ENCODE assay signal across 14 mouse cellular contexts in the genomic region with DNA sequence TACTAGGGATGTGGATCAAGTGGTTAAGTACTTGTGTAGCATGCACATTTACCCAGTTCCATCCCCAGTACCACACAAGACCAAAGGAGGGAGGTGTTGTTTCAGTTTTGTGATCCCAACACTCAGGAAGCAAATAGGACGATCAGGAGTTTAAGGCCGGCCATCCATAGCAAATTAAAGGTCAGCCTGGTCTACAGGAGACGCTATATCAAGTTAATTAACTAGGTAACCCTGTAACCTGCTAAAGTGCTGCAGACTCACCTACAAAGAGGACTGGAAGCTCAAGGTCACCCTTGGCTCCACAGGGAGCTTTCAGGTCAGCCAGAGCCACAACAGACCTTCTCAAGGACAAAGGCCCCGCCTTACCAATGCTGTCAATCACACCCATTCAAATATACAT. TPM values are rescaled to one million over a fixed set of nuclear protein-coding genes. Genes with fewer than 3 reads are reported as not detected.
DNase-seq lines count a peak whose midpoint lies in the region; ATAC-seq and TF ChIP-seq lines count a peak whose summit lies in the region.
"Had no signal": no experiment of that assay in that cellular context is flagged by ENCODE, and none has a peak within 500 bp of the region (broad histone marks: within the 10 kb centered on the region; RNA-seq: fewer than 3 reads in every experiment).

No protein-coding gene starts in this region.

- H3K36me3 ChIP-seq in intestine, postnatal 0 days (ENCODE audit: control insufficient read depth, insufficient read depth) = no peaks in the 10 kb centered on the region
- H3K36me3 ChIP-seq in intestine, embryonic 15.5 days = no peaks in the 10 kb centered on the region
- H3K36me3 ChIP-seq in lung, postnatal 0 days (ENCODE audit: insufficient read depth, low read length) = no peaks in the 10 kb centered on the region
- no peaks in the 10 kb centered on the region for H3K36me3 ChIP-seq in stomach, postnatal 0 days (ENCODE audit: control insufficient read depth, insufficient read depth, low read length)
- H3K36me3 ChIP-seq: forebrain, embryonic 12.5 days; limb, embryonic 12.5 days had no signal

- TF ChIP-seq CTCF in intestine, postnatal 0 days (IDR thresholded peaks at IDR 0.05; ENCODE audit: low read depth) = peak; percentile 40
- peak; percentile 54 for TF ChIP-seq CTCF in lung, postnatal 0 days (IDR thresholded peaks at IDR 0.05)
- peak; percentile 54 for TF ChIP-seq CTCF in stomach, postnatal 0 days (IDR thresholded peaks at IDR 0.05; ENCODE audit: low read depth)

- peak; percentile 47 for DNase-seq in lung, postnatal 0 days (ENCODE audit: low spot score)
- DNase-seq in lung, postnatal 4 days = no peak
- DNase-seq in NIH3T3 (ENCODE audit: low read depth) = peak; percentile 50
- no peak for DNase-seq in stomach, postnatal 0 days (ENCODE audit: low spot score)
- DNase-seq in spleen, postnatal 36 days (ENCODE audit: low spot score in 2 of 2) = no peak
- DNase-seq: cerebellum, postnatal 10 days; embryo, embryonic 11 days; right cerebral cortex, postnatal 14 days; thymus, postnatal 14 days had no signal

- no peaks in the 10 kb centered on the region for H3K27me3 ChIP-seq in intestine, postnatal 0 days (replicated peaks; ENCODE audit: control insufficient read depth, insufficient read depth, low read length)
- no peaks in the 10 kb centered on the region for H3K27me3 ChIP-seq in intestine, embryonic 15.5 days (replicated peaks)
- H3K27me3 ChIP-seq in lung, postnatal 0 days (replicated peaks; ENCODE audit: insufficient read depth, low read length) = no peaks in the 10 kb centered on the region
- H3K27me3 ChIP-seq in stomach, postnatal 0 days (ENCODE audit: control insufficient read depth, insufficient read depth, low read length) = no peaks in the 10 kb centered on the region
- H3K27me3 ChIP-seq: forebrain, embryonic 12.5 days; limb, embryonic 12.5 days had no signal

- no peaks in the 10 kb centered on the region for H3K9me3 ChIP-seq in intestine, postnatal 0 days (ENCODE audit: control insufficient read depth)
- no peaks in the 10 kb centered on the region for H3K9me3 ChIP-seq in intestine, embryonic 15.5 days
- H3K9me3 ChIP-seq in lung, postnatal 0 days (ENCODE audit: low read length) = no peaks in the 10 kb centered on the region
- H3K9me3 ChIP-seq in stomach, postnatal 0 days (ENCODE audit: control insufficient read depth, low read length) = no peaks in the 10 kb centered on the region
- H3K9me3 ChIP-seq: forebrain, embryonic 12.5 days; limb, embryonic 12.5 days had no signal

- TF ChIP-seq EP300 in lung, postnatal 0 days (IDR thresholded peaks at IDR 0.05) = no peak
- no peak for TF ChIP-seq EP300 in stomach, postnatal 0 days (optimal IDR thresholded peaks at IDR 0.05)

- no peak overlapping the region for H3K27ac ChIP-seq in intestine, postnatal 0 days (ENCODE audit: low read depth, low read length)
- no peak overlapping the region for H3K27ac ChIP-seq in intestine, embryonic 15.5 days
- no peak overlapping the region for H3K27ac ChIP-seq in lung, postnatal 0 days (ENCODE audit: low read length)
- no peak overlapping the region for H3K27ac ChIP-seq in stomach, postnatal 0 days (replicated peaks)
- H3K27ac ChIP-seq: forebrain, embryonic 12.5 days; limb, embryonic 12.5 days; liver, embryonic 14.5 days had no signal

- no peaks in the 10 kb centered on the region for H3K4me1 ChIP-seq in intestine, postnatal 0 days (replicated peaks; ENCODE audit: control insufficient read depth, insufficient read depth, low read length)
- no peaks in the 10 kb centered on the region for H3K4me1 ChIP-seq in intestine, embryonic 15.5 days (replicated peaks)
- H3K4me1 ChIP-seq in lung, postnatal 0 days (ENCODE audit: insufficient read depth, low read depth, low read length) = no peaks in the 10 kb centered on the region
- H3K4me1 ChIP-seq in stomach, postnatal 0 days (replicated peaks; ENCODE audit: control insufficient read depth, insufficient read depth) = no peaks in the 10 kb centered on the region
- H3K4me1 ChIP-seq: forebrain, embryonic 12.5 days; limb, embryonic 12.5 days had no signal

- H3K9ac ChIP-seq in intestine, postnatal 0 days (ENCODE audit: low read depth, low read length) = no peak overlapping the region
- H3K9ac ChIP-seq in intestine, embryonic 15.5 days = no peak overlapping the region
- H3K9ac ChIP-seq in lung, postnatal 0 days (replicated peaks; ENCODE audit: low read depth) = no peak overlapping the region
- no peak overlapping the region for H3K9ac ChIP-seq in stomach, postnatal 0 days (ENCODE audit: low read length)
- H3K9ac ChIP-seq: forebrain, embryonic 12.5 days; limb, embryonic 12.5 days; liver, embryonic 14.5 days had no signal

- ATAC-seq in intestine, postnatal 0 days = no peak
- no peak; the same call in 1 of the 2 replicates for ATAC-seq in intestine, embryonic 15.5 days
- ATAC-seq in lung, postnatal 0 days = no peak
- ATAC-seq in stomach, postnatal 0 days (ENCODE audit: low FRiP score, low TSS enrichment) = no peak

- WGBS in intestine, postnatal 0 days = 72% methylated on average over 4 of the region's 4 CpGs
- 66% methylated on average over 4 of the region's 4 CpGs for WGBS in intestine, embryonic 15.5 days
- WGBS in lung, postnatal 0 days = 78% methylated on average over 4 of the region's 4 CpGs
- whole genome bisulfite sequencing in stomach, postnatal 0 days = 67% methylated on average over 4 of the region's 4 CpGs

- H3K4me2 ChIP-seq in intestine, postnatal 0 days (replicated peaks; ENCODE audit: low read depth) = no peak overlapping the region
- no peak overlapping the region for H3K4me2 ChIP-seq in intestine, embryonic 15.5 days (replicated peaks)
- no peak overlapping the region for H3K4me2 ChIP-seq in lung, postnatal 0 days (replicated peaks; ENCODE audit: low read depth, low read length)
- no peak overlapping the region for H3K4me2 ChIP-seq in stomach, postnatal 0 days (replicated peaks; ENCODE audit: low read depth)
- H3K4me2 ChIP-seq: forebrain, embryonic 12.5 days; limb, embryonic 12.5 days had no signal

- H3K4me3 ChIP-seq in intestine, postnatal 0 days (ENCODE audit: low read depth, low read length) = no peak overlapping the region
- no peak overlapping the region for H3K4me3 ChIP-seq in intestine, embryonic 15.5 days (replicated peaks)
- H3K4me3 ChIP-seq in lung, postnatal 0 days (ENCODE audit: low read depth, low read length) = no peak overlapping the region
- H3K4me3 ChIP-seq in stomach, postnatal 0 days (ENCODE audit: low read depth, low read length) = no peak overlapping the region
- H3K4me3 ChIP-seq: forebrain, embryonic 12.5 days; limb, embryonic 12.5 days had no signal

RNA-seq across cellular contexts. Expression of a gene that starts 12.0 kb away (rescaled TPM):
- polyA plus RNA-seq in intestine, postnatal 0 days (2015; fragmentation: Nextera tagmentation; extraction: Ambion mirVana) = 3.0 and 5.2 TPM in 2 replicates
- 14.4 and 18.3 TPM in 2 replicates for polyA plus RNA-seq in intestine, embryonic 15.5 days (2015; fragmentation: Nextera tagmentation; extraction: Ambion mirVana)
- polyA plus RNA-seq in lung, postnatal 0 days (2015; fragmentation: Nextera tagmentation; extraction: Ambion mirVana) = 5.2 and 7.0 TPM in 2 replicates
- polyA plus RNA-seq in stomach, postnatal 0 days (2015; fragmentation: Nextera tagmentation; extraction: Ambion mirVana) = 6.4 TPM in 2 replicates

RNA-seq across cellular contexts. Expression of a gene that starts 23.7 kb away (rescaled TPM):
- 14.6 and 16.3 TPM in 2 replicates for polyA plus RNA-seq in intestine, postnatal 0 days (2015; fragmentation: Nextera tagmentation; extraction: Ambion mirVana)
- polyA plus RNA-seq in intestine, embryonic 15.5 days (2015; fragmentation: Nextera tagmentation; extraction: Ambion mirVana) = 12.5 and 13.4 TPM in 2 replicates
- 20.3 and 24.0 TPM in 2 replicates for polyA plus RNA-seq in lung, postnatal 0 days (2015; fragmentation: Nextera tagmentation; extraction: Ambion mirVana)
- polyA plus RNA-seq in stomach, postnatal 0 days (2015; fragmentation: Nextera tagmentation; extraction: Ambion mirVana) = 14.7 and 16.5 TPM in 2 replicates

RNA-seq across cellular contexts. Expression of a gene that starts 50.1 kb away (rescaled TPM):
- polyA plus RNA-seq in intestine, postnatal 0 days (2015; fragmentation: Nextera tagmentation; extraction: Ambion mirVana) = 9.6 and 11.5 TPM in 2 replicates
- polyA plus RNA-seq in intestine, embryonic 15.5 days (2015; fragmentation: Nextera tagmentation; extraction: Ambion mirVana) = 21.7 and 22.0 TPM in 2 replicates
- 3.2 and 3.5 TPM in 2 replicates for polyA plus RNA-seq in lung, postnatal 0 days (2015; fragmentation: Nextera tagmentation; extraction: Ambion mirVana)
- 3.3 and 3.6 TPM in 2 replicates for polyA plus RNA-seq in stomach, postnatal 0 days (2015; fragmentation: Nextera tagmentation; extraction: Ambion mirVana)

Comparison
In these comparisons a context has a peak if more than half of its experiments do, and no peak if none do; other contexts are left out.
1. DNase-seq: peak in lung, postnatal 0 days (single experiment) and NIH3T3 (single experiment); none in lung, postnatal 4 days (0 of 2), stomach, postnatal 0 days (single experiment) and spleen, postnatal 36 days (0 of 2).
2. Peak in every context shown above with its lines, with median percentiles within 50 percentile points of each other: CTCF ChIP-seq.